Mouse (Mus musculus): ENCODE results near the gene Ppp1r14c. TPM values are rescaled to one million over a fixed set of nuclear protein-coding genes. Genes with fewer than 3 reads are reported as not detected.

The Ppp1r14c gene
- not detected in 2 replicates for total RNA-seq (2017)

- ATAC-seq (replicated peaks in 1 of 2; ENCODE audit: insufficient read depth in 1 of 2, low FRiP score in 2 of 2, low TSS enrichment in 1 of 2, low read depth in 1 of 2, poor library complexity in 2 of 2, severe bottlenecking in 2 of 2) = peak; percentile 34 to 40; a peak in 3 of 4 replicates
Observed at GRCm38 (mm10) chr10:3366036-3366869, at the start of gene Ppp1r14c. TSS of gene Ppp1r14c (plus strand) at chr10:3366057.

DNA sequence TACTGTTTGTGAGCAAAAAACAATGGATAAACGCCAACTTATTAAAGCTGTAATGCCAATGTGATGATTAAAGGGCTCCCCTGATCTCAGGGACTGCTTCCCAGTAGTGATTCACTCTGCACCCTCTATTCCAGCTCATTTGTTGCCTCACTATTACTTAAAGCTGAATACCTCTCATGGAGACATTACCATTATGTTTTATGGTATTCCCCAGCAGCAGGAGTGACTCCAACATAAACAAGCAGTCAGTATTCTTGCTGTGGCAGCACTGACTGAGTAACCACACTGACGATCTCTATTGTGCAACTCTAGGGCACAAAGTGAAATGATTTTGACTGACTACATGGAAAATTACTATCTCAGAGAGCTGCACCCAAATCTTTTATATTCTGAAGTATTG, 44.5 kb upstream of the Ppp1r14c start:
- ATAC-seq (replicated peaks in 1 of 2; ENCODE audit: insufficient read depth in 1 of 2, low FRiP score in 2 of 2, low TSS enrichment in 1 of 2, low read depth in 1 of 2, poor library complexity in 2 of 2, severe bottlenecking in 2 of 2) = no peak

- ATAC-seq (replicated peaks in 1 of 2; ENCODE audit: insufficient read depth in 1 of 2, low FRiP score in 2 of 2, low TSS enrichment in 1 of 2, low read depth in 1 of 2, poor library complexity in 2 of 2, severe bottlenecking in 2 of 2) = peak in 1 of 2 experiments; percentile 76; a peak in 2 of 4 replicates
Observed at GRCm38 (mm10) chr10:3325447-3325846, 40.4 kb upstream of the Ppp1r14c start.

- ATAC-seq (replicated peaks in 1 of 2; ENCODE audit: insufficient read depth in 1 of 2, low FRiP score in 2 of 2, low TSS enrichment in 1 of 2, low read depth in 1 of 2, poor library complexity in 2 of 2, severe bottlenecking in 2 of 2) = peak; percentile 46 to 64; a peak in 1 of 4 replicates
Observed at GRCm38 (mm10) chr10:3332880-3333279, 33.0 kb upstream of the Ppp1r14c start.

DNA sequence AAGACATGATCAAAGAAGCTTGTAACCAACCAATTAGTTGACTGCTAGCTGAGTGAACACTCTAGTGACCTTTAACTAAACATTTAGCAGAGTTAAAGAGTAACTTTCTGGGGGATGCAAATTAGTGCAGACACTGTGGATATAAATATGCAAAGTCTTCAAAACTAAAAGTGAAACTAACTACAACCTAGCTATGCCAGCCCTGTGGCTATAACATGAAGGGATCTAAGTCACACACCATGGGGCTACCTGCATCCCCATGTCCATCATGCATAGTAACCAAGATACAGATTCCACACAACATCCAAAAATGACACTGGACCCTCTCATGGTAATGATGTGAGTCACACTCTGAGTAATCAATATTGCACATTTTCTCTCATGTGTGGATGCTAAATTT, 31.3 kb upstream of the Ppp1r14c start:
- peak; percentile 32 to 62; a peak in 2 of 4 replicates for ATAC-seq (replicated peaks in 1 of 2; ENCODE audit: insufficient read depth in 1 of 2, low FRiP score in 2 of 2, low TSS enrichment in 1 of 2, low read depth in 1 of 2, poor library complexity in 2 of 2, severe bottlenecking in 2 of 2)

DNA sequence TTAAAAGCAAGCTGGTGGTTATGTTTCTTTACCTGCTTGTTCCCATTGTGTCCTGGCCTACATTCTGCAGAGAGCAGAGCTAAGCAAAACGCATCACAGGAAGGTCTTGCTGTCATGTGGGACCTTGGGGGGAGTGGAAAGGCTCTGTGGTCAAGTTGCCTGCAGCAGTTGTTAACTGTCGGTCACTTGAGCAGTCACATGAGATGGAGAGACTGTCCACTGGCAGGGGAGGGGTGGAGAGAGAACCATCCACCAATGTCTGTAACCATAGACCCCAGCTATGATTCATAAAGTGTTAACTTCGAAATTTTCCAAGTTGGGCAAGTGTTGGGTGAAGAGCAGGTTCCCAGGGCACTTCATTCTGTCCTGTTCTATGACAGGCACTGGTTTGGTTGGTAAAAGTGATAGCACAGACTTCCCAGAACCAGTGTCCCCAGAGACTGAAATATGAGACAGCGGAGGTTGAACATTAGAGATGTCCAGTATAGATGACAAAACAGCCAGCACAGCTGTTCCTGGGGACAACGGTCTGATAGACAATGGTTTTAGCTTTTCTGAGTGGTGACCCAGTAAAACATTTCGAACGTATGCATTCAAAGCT, 29.0 kb upstream of the Ppp1r14c start:
- ATAC-seq (replicated peaks in 1 of 2; ENCODE audit: insufficient read depth in 1 of 2, low FRiP score in 2 of 2, low TSS enrichment in 1 of 2, low read depth in 1 of 2, poor library complexity in 2 of 2, severe bottlenecking in 2 of 2) = no peak

- no peak for ATAC-seq (replicated peaks in 1 of 2; ENCODE audit: insufficient read depth in 1 of 2, low FRiP score in 2 of 2, low TSS enrichment in 1 of 2, low read depth in 1 of 2, poor library complexity in 2 of 2, severe bottlenecking in 2 of 2)
Observed at GRCm38 (mm10) chr10:3337330-3337901, 28.4 kb upstream of the Ppp1r14c start.

DNA sequence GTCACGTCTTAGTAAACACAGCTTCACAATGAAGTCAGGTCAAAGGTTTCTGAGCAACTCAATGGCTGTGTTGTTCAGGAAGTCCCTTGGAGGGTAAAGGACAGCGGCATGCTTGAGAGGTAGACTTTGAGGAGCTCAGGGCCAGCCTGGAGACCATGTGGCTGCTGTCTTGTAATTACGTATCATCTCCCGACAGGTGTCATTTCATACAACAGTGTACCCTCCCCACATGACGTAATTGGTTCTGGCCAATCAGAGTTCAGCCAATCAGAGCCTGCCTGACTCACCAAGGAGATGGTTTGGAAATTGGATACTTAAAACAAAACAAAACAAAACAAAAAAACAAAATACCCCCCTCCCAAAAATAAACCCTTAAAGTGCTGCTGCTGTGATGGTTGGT, 20.2 kb upstream of the Ppp1r14c start:
- ATAC-seq (replicated peaks in 1 of 2; ENCODE audit: insufficient read depth in 1 of 2, low FRiP score in 2 of 2, low TSS enrichment in 1 of 2, low read depth in 1 of 2, poor library complexity in 2 of 2, severe bottlenecking in 2 of 2) = no peak

- ATAC-seq (replicated peaks in 1 of 2; ENCODE audit: insufficient read depth in 1 of 2, low FRiP score in 2 of 2, low TSS enrichment in 1 of 2, low read depth in 1 of 2, poor library complexity in 2 of 2, severe bottlenecking in 2 of 2) = no peak
Observed at GRCm38 (mm10) chr10:3359531-3359930, 6.3 kb upstream of the Ppp1r14c start.

DNA sequence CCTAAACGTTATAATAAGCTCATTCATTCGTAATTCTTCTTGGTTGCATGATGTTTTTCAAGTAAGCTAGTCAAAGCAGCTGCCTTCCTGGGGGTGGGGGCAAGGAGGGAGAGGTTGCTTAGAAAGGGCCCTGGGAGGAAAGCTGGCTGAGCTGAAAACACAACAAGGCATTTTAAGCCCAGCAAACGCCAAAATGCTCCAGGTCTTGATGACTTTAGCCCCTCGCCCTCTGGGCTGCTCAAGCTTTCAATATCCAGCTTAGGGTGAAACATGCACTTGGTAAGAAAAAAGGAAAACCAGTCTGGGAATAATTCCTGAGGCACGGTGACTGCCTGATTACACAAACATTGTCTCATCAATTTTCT, 204 bp upstream of the Ppp1r14c start:
- 0 out of 4 replicates have a peak, but pooled peaks of 1 of the 2 experiments have one; percentile 2 for ATAC-seq (replicated peaks in 1 of 2; ENCODE audit: insufficient read depth in 1 of 2, low FRiP score in 2 of 2, low TSS enrichment in 1 of 2, low read depth in 1 of 2, poor library complexity in 2 of 2, severe bottlenecking in 2 of 2)

DNA sequence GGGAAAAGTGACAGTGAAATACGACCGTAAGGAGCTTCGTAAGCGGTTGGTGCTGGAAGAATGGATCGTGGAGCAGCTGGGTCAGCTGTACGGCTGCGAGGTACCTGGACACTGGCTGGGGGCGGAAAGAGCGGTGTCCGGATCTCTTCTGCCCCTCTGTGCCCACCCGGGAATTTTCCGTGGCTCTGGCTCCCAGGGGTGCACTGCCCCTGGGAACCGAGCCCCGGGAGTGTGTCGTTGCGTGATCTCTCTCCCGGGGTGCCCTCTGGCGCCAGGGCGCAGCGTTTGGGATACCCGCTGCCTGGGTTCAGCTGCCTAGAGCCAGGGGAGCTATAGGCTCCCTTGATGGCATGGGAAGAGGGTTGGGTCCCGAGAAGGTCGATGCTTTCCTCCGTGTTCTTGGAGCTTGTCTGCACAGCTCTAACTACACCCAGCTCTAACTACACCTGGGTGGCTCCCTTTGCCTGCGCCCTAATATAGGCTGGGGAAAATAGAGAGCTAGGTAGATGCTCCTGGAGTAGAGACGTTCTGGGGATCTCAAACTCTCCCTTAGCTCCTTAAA, 1.1 kb downstream of the Ppp1r14c start:
- ATAC-seq (replicated peaks in 1 of 2; ENCODE audit: insufficient read depth in 1 of 2, low FRiP score in 2 of 2, low TSS enrichment in 1 of 2, low read depth in 1 of 2, poor library complexity in 2 of 2, severe bottlenecking in 2 of 2) = peak; percentile 23 to 39; a peak in 2 of 4 replicates

GRCm38 (mm10) chr10:3367440-3367839, 1.6 kb downstream of the Ppp1r14c start:
- ATAC-seq (replicated peaks in 1 of 2; ENCODE audit: insufficient read depth in 1 of 2, low FRiP score in 2 of 2, low TSS enrichment in 1 of 2, low read depth in 1 of 2, poor library complexity in 2 of 2, severe bottlenecking in 2 of 2) = no peak

GRCm38 (mm10) chr10:3383176-3383575, 17.3 kb downstream of the Ppp1r14c start:
- no peak for ATAC-seq (replicated peaks in 1 of 2; ENCODE audit: insufficient read depth in 1 of 2, low FRiP score in 2 of 2, low TSS enrichment in 1 of 2, low read depth in 1 of 2, poor library complexity in 2 of 2, severe bottlenecking in 2 of 2)

DNA sequence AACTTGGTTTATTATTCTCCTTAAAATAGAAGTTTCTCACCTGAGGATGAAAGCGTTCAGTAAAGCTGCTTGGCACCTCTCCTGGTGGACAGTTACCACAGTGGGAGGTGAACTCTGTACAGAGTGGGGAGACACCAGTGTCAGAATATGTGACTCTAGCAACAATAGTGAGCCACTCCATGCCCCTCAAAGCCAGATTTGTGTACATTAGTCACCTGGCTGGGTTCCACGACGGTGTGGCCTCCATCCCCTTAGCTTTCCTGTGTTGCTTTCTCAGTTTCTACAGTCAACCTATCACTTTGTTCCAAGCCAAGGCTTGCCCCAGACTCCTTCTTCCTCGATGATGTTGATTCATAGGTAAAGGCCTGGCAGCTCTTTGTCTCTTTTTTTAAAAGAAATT, 26.4 kb downstream of the Ppp1r14c start:
- ATAC-seq (replicated peaks in 1 of 2; ENCODE audit: insufficient read depth in 1 of 2, low FRiP score in 2 of 2, low TSS enrichment in 1 of 2, low read depth in 1 of 2, poor library complexity in 2 of 2, severe bottlenecking in 2 of 2) = no peak

DNA sequence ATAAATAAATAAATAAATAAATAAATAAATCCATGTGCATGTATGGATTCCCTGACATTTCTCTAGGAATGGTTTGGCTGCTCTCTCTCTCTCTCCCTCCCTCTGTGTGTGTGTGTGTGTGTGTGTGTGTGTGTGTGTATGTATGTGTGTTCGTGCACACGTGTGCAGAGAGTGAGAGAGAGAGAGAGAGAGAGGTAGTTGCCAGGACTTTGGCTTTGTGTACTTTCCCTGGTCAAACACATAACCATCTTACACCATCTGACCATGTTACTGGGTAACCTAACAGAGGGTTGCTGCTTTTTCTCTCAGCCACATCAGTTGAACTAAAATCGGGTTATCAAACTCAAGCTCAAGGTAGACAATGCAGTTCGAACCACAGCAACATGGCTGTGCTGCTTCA, 27.7 kb downstream of the Ppp1r14c start:
- ATAC-seq (replicated peaks in 1 of 2; ENCODE audit: insufficient read depth in 1 of 2, low FRiP score in 2 of 2, low TSS enrichment in 1 of 2, low read depth in 1 of 2, poor library complexity in 2 of 2, severe bottlenecking in 2 of 2) = no peak

DNA sequence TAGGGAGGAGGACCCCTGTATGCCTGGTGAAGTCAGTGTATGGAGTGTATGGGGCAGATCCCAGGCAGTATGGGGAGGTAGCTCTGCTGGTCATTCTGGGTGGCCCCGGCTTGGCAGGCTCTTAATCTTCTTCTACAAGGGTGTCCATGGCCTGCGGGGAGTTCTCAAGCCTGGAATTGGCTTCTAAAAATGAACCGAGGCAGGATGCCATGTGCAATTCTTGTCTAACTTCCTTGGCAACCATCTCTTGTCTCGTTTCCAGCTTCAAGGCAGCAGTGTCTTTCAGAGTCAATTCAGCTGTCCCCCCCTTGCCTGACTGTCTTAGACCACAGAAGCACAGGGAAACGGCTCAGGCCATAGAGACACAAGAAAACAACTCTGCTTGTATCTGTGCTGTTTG, 28.3 kb downstream of the Ppp1r14c start:
- no peak for ATAC-seq (replicated peaks in 1 of 2; ENCODE audit: insufficient read depth in 1 of 2, low FRiP score in 2 of 2, low TSS enrichment in 1 of 2, low read depth in 1 of 2, poor library complexity in 2 of 2, severe bottlenecking in 2 of 2)

DNA sequence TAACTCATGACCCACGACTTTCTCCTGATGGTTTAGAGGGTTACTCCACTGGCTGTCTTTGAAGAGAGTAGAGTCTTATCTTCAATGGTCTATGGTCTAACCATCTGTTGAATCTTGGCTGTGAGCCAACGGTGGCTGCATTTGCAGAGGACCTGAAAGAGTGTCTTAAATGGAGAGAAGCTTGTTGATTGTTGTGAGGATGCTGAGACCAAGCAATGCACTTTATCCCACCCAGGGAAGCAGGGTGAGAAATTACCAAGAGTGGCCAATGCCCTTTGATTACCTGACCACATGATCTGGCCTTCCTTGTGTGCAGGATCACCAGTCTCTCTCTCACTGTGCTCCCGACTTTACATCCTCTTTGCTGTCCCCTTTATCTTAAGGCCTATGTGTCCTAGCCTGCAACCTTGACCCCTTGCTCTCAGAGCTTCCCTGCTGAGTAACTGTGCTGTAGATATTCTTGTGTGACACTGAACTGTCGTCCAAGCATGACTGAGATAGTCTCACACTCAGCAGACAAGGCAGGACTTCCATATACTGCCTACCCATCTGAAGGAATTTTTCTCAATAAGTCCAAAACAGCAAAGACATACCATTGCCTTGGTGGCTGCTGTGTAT, 28.9 kb downstream of the Ppp1r14c start:
- no peak for ATAC-seq (replicated peaks in 1 of 2; ENCODE audit: insufficient read depth in 1 of 2, low FRiP score in 2 of 2, low TSS enrichment in 1 of 2, low read depth in 1 of 2, poor library complexity in 2 of 2, severe bottlenecking in 2 of 2)
